Mouse (Mus musculus): ENCODE results near the gene Pdcd6ip.
"Not testable (repeated sequence)": the region's sequence is repeated elsewhere in the genome, so short reads cannot be mapped to it uniquely, and the experiment has no call there.

The Pdcd6ip gene

DNA sequence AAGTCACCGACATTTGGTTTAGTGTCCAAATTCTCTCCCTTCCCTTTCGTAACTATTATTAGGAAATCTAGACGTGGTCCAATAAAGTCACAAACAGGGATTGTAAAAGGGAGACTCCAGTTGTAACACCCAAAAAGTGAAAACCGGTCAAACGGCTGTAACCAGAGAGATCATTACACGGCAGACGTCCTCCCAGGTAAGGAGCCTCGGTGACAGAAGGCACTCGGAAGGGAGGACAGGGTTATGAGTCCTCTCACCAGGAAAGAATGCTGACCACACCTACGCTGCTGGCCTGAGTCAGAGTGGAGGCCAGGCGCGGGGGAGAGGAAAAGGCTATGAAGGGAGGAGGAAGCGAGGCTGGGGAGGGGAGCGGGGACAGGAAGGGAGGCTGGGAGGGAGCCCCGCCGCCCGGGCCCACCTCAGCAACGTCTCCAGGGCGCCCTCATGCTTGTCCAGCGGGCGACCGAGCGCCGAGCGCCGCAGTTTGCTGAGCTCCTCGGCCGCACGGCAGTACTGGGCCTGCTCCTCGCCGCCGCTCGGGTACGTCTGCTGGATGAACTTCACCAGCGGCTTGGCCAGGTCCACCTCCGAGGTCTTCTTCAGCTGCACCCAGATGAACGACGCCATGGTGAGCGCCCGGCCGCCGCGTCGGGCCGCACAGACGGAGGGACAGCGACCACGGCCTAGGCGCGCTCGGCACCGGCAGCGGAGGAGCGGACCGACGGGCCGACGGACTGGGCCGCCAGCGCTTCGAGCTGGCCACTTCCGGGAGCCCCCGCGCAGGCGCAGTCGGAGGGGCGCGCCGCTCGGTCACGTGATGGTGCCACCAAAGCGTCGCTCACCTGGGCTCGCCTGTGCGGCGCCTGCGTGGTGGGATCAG is at the start of gene Pdcd6ip:
Gene Pdcd6ip (minus strand): TSS at position 779 of the 880 bp plus-strand sequence.
- peak; percentile 95 for DNase-seq

DNA sequence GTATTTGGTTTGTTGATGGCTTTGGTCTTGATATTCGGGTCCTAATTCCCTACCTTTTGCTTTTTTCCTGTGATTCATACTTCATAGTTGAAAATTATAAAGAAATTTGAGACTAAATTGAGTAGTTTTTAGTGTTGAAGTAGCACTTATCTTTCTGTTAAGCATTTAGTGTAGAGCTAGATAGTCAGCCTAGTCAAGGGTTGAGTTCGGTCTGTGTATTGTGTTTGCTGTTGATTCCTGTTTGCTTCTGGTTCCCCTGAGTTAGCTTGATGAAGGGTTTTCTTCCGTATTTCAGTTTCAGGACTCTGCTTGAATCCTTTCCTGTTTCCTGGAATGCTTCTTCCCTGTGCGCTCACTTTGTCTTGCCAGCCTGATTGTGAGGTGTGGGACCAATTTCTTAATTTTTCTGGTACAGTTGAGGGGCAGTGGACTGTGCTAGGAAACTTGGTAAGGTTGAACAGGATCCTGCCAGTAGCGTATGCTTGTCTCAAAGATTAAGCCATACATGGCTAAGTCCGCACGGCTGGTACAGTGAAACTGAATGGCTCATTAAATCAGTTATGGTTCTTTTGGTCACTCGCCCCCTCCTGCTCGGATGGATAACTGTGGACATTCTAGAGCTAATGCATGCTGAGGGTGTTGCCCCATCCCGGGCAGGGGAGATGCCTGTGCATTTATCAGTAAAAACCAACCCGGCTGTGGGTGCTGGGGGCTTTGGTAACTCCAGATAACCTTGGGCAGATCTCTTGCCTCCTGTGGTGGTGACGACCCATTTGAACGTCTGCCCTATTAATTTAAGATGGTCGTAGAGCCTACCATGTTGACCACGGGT is 48.0 kb upstream of the Pdcd6ip start:
- peak; percentile 85 for DNase-seq

DNA sequence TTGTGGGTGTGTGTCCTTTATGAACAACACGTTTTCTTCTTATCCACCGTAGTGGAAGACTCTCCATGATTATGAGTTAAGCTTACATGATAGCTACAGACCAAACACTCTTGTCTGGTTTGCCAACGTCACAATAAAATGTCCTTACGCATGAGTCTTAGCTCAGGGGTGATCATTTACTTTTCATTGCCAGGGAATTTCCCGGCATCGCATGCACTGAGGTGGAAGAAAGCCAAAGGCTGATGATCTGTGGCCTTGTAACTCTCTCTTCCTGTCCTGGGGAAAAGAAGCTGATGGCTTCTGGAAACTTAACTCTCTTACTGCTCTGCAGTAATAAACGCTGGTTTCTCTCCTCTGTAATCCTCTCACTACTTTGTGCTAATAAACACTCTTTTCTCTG is 41.3 kb upstream of the Pdcd6ip start:
- no peak for DNase-seq

DNA sequence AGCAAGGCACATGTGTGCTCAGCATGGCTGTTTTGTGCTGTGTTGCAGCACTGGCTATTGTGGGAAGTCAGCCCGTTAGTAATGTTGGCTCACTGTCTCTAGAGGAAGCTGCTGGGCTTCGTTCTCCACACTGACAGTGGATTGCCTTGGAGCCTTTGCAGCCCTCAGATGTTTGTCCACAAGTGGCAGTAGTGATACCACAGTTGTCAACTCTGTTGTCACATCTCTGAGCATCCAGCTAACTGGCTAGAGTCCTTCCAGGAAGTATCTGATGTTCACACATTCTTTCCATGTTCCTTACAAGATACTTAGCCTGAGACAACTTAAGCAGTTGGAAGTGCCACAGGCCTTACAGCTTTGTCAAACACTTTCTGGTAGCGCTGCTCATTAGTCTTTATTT is 35.2 kb upstream of the Pdcd6ip start:
- no peak for DNase-seq

DNA sequence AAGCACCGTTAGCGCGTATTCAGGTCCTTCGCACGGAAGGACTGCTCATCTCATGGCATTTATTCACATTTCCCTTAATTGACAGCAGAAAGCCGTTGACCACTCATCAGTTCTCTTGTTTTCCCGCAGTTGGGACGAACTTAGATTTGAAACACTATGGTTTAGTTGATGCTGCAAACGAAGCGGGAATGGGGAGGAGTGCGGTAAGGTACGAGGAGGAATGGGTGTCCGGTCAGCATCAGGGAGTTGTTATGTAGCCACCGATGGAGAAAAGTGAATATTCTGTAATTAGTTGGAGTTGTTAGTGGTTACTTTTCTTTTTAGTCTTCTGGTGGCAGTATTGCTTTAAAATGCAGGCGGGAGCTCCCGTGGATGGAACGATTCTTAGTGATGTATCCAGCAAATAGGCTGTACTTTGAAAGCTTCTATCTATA is 34.3 kb upstream of the Pdcd6ip start:
- no peak for DNase-seq

DNA sequence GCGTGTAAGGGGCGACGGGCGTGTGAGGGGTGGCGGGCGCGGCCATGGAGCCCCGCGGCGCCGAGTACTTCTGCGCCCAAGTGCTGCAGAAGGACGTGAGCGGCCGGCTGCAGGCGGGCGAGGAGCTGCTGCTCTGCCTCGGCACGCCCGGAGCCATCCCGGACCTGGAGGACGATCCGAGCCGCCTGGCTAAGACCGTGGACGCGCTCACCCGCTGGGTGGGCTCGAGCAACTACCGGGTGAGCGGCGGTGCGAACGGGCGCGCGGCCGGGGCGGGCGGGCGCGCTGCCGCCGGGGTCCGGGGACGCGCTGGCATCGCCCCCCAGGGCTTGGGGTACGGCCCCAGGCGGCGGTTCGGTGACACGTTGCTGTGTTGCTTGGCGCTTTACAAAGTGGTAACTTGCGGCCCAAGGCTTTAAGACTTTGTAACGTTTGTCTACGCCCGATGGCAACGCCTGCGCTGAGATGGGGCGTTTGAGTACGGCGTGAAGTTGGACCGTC is 33.6 kb upstream of the Pdcd6ip start:
- peak; percentile 56 for DNase-seq

DNA sequence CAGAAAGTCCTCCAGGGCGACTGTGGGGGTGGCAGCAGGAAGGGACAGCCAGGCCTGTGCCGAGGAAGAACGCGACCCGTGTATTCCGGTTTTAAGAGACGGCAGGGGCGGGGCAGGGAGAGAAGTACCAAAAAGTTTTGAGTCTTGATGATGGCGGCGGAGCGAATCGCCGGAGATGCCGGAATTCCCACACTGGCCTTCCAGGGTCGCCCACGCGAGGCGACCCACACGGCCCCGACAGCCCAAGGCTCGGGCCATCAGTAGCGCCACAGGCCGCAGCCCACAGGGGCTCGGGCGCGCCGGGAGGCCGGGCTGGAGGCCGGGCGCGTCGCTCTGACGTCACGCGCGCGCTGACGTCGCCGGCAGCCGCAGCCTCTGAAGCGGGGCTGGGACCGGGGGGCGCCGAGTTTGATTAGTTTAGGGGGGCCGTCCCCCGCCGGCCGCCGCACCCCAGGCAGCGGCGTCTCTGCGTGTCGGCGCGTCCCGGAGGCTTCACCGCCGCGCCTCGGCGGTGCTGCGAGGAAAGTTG is 33.1 kb upstream of the Pdcd6ip start, which contains the start of gene Clasp2:
Gene Clasp2 (plus strand): TSS at position 366 of the 529 bp plus-strand sequence.
- peak; percentile 81 for DNase-seq

DNA sequence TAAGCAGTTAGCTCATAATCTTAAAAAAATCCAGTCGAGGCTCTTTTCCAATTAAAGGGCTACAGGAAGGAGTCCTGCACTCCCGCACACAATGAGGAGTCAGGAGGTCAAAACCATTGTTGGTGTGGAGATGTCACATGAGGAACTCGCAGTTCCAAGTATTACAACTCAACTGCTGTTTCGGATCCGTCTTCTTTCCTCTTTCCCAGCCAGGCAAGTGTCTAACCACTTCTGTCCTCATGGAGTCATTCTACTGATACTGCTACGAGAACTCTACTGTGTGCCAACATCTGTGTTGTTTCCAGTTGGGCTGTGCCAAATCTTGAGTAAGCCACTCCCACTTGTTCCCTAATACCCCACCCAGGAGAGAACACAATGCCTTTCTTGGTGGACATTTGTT is 30.9 kb upstream of the Pdcd6ip start:
- no peak for DNase-seq

DNA sequence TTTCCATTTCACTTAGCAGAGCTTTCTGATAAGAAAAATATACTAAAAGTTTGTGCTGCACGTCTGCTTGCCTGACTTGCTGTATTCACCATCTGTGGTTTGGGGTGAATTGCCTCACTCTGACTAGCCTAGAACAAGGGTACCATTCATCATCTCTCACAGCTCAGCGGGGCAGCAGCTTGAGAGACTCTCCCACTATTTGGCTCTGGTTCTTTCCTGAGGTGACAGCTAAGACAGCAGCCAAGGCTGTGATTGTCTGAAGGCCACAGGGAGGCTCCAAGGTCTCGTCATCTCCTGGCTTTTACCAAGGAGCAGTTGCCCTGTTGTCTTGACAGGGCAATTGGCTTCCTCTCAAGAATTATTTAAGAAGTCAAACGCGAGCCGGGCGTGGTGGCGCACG is 30.0 kb upstream of the Pdcd6ip start:
- no peak for DNase-seq

DNA sequence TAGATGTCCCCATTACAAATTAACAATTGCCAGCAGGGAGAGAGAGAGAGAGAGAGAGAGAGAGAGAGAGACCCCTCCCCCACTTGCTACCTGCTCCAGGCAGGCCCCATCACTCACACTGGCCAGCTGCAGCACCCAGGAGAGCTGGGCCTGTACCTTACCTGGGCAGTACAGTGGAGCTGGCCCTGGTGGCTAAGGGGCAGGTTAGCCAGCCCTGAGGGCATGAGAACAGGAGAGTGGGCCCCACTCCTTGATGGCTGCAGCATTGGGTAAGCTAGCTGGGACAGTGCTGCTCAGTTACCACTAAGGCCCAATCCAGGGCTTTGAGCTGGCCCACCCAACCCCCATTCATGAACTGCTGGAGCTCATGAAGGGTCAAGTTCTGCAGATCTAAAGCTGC is 27.9 kb upstream of the Pdcd6ip start:
- no peak for DNase-seq

DNA sequence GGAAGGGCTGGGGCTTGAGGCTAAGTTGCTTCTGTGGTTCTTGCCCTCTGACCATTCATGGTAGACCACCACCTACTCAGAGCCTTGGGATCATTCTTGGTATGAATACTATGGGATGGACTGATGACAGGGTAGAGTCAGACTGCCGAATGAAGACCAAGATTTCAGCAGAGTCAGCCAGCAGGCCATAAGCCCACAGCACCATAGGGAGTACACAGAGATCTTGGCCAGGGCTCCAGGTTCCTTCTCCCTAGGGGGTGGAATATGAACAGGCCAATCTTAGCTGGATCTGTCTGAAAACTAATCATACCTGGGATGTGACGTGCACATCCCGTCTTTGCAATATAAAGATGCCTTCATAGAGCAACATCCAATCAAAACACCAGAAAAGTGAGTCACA is 23.5 kb upstream of the Pdcd6ip start:
- no peak for DNase-seq

DNA sequence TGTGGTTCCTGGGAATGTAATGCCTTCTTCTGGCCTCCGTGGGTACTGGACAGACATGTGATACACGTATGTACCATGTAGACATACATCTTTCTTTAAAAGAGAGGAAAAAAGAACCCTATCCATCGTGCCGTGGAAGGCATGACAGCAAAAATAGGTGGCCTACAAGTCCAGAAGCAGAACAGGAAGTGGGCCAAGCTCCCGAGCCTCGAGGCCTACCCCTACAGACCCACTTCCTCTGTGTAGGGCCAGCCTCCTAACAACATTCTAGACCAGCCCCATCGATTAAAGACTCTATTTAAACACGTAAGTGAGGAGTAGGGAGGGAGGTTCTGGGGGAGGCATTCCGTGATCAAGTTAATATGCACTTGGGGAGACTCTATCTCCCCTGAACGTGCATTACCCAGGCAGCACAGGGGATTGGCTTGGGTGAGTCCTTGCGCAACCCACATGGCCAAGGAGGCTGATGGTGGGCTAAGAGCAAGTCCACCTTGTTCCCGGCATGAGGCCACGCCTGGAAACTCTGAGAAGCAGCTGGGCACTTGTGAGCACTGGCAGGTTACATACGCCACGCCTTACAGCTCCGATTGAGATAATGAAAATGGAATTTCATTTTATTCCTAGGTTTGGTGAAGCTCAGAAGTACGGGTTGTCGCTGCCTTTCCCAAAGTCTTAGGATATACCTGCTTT is 19.1 kb upstream of the Pdcd6ip start:
- DNase-seq, result no peak

DNA sequence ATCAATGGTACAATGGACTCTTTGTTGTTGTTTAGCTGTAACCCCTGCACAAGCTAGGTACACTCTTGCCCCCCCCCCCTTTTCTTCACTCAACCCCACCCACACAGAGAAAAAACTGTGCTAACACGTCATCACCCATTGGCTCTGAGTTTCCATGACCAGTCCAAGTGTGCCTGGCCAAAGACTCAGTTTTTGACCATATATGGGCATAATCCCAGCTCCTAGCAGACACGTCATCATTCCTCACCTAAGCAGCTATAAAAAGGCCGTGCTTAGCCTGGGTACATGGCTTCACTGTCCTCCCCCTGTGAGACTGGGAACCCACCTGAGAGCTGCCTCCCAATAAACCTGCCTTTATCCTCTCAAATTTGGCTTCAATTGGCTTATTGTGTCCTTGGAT is 18.1 kb upstream of the Pdcd6ip start:
- no peak for DNase-seq

DNA sequence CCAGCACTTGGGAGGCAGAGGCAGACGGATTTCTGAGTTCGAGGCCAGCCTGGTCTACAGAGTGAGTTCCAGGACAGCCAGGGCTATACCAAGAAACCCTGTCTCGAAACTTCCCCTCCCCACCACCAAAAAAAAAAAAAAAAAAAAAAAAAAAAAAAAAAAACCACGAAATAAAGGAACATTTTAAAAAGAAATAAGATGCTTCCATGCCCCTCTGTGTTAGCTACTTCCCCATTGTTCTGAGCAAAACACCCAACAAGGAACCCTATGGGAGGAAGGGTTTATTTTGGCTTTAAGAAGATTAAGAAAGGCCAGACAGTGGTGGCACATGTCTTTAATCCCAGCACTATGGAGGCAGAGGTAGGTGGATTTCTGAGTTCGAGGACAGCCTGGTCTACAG is 17.6 kb upstream of the Pdcd6ip start:
- not testable (repeated sequence) for DNase-seq

DNA sequence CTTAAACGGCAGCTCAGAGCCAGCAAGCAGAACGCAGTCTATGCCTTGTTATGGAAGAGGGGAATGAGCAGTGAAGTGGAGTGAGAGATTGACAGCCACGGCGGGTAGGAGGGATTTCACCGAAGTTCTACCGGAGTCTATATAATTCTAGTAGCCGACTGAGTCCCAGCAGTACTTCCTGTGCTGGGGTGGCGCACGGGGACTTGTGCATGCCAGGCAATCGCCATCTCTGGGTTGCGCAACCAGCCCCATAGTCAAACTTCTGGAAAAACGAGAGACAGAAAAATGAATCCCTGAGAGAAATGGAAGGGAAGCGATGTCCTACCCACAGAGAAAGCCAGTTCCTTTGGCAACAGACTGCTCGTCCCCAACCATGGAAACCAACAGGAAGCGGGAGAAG is 16.6 kb upstream of the Pdcd6ip start:
- no peak for DNase-seq

DNA sequence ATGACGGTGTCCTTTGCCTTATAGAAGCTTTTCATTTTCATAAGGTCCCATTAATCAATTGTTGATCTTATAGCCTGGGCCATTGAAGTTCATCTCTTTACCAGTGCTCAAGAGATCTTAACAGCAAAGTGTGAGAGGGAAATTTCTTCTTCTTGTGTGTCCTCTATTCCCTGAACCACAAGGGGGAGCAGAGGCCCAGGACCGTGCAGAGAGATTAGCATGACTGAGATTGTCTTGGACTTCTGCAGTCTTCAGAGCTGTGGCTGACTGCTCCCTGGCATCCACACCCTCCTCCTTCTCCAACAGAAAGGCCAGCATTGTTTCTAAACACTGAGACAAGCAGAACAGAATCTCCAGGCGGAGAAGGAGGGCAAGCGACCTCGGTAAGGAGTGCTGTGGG is 11.0 kb upstream of the Pdcd6ip start:
- DNase-seq, result no peak

DNA sequence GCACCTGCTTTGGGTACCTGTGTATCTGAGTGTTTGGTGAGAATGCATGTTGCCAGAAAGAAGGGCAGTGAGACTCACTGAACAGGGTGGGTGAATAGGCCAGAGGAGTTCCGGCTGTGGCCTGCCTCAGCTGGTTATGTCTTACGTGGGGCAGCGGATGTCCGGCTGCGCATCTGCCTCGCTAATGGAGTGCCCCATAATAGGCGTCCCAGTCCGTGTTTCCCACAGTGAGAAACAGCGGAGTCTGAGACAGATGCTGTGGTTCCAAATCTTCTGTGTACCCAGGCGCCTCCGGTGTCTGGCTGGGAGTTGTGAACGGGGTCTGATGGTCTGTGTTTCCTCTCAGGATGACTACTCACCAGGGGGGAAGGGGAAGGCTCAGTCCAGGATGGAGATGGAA is 2.8 kb upstream of the Pdcd6ip start:
- DNase-seq, result no peak

DNA sequence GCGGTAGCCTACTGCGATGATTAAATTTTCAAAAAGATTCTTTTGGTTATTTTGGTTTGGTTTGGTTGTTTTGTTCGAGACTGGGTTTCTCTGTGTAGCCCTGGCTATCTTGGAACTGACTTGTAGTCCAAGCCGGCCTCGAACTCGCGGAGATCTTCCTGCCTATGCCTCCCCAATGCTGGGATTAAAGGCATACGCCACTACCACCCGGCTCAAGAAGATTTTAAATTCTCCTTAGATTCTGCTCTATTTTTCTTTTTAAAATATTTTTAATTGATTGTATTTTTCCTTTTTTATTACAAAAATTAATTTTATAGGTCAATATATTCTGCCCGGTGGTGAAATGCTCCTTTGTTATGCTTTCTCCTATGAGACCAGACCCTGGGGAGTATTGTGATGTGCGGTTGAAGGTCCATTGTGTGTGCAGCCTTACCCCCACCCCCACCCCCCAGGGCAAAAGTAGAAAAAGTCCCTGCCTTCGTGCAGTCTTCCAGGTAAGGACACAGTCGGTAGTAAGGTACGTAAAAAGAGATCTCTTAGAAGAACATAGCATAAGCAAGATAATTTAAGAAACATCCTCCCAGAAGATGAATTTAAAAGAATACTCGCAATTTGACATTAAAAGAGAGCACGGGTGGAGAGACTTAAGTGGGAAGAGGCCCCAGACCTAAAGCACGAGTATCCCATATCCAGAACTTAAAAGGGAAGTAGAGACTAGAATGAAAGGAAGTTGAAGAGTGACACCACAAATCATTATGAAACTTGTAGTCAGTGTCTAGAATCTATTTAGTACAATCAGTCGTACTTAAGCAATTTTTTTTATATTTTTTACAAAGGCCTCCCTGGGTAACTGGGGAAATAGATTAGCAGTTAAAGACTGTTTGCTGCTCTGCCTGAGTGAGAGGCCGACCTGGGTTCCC is 562 bp upstream of the Pdcd6ip start:
- no peak for DNase-seq

DNA sequence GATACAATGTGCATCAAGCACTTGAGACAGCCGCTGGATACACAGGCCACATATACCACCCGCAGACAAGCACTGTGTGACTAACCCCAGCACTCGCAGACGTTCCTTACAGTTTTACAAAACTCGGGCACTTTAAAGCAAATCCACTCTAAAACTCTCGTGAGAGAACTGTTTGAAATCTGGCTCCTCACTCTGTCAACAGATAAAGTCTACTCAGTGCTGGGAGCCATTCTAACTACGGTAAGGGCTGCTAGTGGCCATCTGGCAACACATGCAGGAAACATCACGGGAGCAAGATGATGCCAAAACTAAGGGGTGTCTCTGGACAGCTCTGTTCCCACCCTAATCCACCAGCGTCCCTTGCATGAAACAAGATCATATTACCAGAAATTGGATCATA is 1.2 kb downstream of the Pdcd6ip start:
- no peak for DNase-seq

DNA sequence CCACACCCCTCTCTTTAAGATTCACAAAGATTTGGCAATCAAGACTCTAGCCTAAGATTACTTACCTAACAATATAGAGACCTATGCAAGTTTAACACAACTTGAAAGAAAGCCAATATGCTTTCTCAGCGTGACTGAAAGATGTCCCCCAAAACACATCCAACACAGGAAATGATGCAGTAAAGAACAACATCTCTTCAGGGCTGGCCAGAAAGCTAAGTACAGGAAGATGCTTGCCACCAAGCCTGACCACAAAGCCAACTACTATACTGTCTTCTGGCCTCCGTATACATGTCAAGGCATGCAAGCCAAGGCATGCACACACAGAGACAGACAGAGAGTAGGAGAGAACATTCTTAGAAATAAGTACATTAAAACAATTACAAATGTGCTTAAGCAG is 2.0 kb downstream of the Pdcd6ip start:
- DNase-seq, result no peak

DNA sequence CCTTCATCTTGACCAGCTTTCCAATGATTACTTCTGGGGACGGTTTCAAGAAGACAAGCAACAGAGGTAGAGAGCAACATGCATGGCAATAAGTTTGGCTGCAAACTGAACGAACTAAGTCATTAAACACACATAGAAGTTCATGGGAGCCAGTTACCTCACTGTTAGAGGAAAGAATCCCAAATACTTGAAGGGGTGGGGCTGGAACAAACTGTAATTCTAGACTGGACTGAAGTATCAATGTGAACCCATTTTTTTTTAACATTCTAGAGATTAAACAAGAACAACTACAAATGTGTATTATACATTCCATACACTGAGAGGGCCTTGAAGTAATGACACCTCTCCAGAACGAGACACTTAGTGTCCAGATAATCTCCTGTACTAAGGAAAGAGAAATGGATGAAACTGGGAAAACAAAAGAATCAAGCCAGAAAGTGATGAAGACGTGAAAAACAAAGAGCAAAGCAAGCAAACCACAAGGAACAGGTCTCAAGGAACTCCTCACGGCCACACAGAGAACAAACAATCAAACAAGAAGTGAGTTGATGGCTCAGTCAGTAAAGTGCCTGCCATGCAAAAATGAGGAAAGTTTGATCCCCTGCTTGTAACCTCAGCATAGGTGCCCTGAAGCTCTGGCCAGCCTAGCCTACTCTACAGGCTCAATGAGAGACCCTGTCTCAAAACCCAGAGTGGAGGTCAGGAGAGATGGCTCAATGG is 6.5 kb downstream of the Pdcd6ip start:
- no peak for DNase-seq
